Mouse (Mus musculus): ENCODE measurements at regions not wholly inside any gene's neighbourhood (a gene's known extent, or its start where the extent isn't known, plus 50 kb on each side); places are given as distances from the start of the nearest gene placed in this dataset.

GRCm38 (mm10) chr9:87377921-87378320, 122.6 kb upstream of the Cep162 start:
- TF ChIP-seq GATA1 (IDR thresholded peaks at IDR 0.05; ENCODE audit: borderline replicate concordance, low read length) (no peak), FLI1 (IDR thresholded peaks at IDR 0.05; ENCODE audit: low read length) (no peak)
